Mouse (Mus musculus): Measurements from ENCODE around the gene 2410131K14Rik. TPM values are rescaled to one million over a fixed set of nuclear protein-coding genes. Genes with fewer than 3 reads are reported as not detected.
A peak's percentile ranks its signal among the peaks of the same experiment; 100 is the strongest.

Gene 2410131K14Rik
- total RNA-seq (2014; fragmentation: Nextera tagmentation), result 1.0 and 2.3 TPM in 2 replicates
- total RNA-seq (2017), result 1.5 and 1.6 TPM in 2 replicates

DNA sequence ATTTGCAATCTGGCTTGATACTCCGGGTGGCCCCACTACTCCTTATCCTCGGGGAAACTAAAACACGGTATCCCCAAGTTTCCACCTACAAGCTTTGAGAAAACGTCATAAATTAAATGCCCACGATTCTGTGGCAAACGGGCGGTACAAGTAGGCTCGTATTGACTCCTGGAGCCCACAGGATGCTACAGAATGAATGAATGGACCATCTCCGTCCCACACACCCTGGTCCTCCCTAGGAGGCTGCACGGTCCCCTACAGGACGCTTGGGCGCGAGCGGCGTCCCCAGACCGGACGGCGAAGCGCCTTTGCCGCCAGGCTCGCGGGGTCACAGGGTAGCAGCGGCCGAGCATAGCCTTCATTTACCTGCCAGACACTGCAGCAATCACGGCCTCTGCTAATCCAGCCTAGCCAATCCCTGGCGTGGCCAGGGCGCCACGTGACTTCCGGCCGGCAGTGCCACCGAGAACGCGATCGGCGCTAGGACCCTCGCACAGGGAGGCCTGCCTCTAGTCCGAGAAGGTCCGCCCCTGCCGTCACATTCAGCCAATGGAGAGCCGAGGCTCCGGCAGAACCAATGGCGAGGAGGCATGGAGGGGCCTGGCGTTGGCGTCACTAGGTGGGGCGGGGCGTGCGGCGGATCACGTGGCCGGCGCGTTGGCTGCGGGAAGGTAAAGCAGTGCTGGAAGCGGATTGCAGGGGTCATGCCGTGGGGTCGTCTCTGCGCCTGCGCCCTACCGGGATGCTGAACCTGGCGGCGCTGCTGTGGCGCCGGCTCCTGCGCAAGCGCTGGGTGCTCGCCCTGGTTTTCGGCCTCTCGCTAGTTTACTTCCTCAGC is at the start of gene 2410131K14Rik, which contains the start of gene Rnft2:
Gene 2410131K14Rik (plus strand): TSS at position 622 of the 838 bp plus-strand sequence.
Gene Rnft2 (minus strand): TSS at position 511 of the 838 bp plus-strand sequence.
- ATAC-seq (replicated peaks; ENCODE audit: poor library complexity, severe bottlenecking), result peak; percentile 99

DNA sequence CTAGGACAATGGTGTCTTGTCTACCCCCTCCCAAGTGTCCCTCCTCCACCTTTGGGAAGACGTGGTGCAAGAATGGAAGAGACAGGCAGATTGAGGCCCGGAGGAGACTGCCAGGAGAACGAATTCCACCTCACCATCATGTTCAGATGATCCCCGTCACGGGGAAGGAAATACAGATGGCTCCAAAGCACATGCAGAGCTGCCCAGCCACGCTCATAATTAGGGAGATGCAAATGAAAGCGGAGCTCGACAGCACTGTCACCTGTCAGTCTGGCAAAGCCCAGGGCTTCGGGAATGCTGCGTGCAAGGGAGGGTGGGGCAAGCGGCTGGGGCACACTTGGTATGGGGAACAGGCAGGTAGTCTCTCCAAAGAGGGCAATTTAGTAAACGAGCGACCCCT is 47.6 kb upstream of the 2410131K14Rik start:
- ATAC-seq (replicated peaks; ENCODE audit: poor library complexity, severe bottlenecking), result no peak

DNA sequence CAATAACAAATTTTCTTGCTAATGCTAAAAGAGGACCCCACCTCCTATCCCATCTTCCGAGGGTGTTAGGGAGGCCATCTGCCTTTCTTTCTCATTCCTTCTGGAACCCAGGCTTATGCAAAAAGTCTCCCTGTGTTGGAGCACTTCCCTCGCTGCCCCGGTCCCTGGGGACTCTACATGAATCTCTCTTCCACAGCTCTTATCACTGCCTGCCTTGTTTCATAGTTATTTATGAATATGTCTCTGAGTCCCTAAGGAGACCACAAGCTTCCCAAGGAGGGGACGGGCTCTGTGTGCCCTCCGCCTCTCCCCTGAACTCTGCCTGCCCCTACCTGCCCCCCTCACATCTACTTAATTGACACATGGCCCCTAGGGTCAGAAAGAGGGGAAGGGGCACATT is 45.4 kb upstream of the 2410131K14Rik start:
- no peak for ATAC-seq (replicated peaks; ENCODE audit: poor library complexity, severe bottlenecking)

DNA sequence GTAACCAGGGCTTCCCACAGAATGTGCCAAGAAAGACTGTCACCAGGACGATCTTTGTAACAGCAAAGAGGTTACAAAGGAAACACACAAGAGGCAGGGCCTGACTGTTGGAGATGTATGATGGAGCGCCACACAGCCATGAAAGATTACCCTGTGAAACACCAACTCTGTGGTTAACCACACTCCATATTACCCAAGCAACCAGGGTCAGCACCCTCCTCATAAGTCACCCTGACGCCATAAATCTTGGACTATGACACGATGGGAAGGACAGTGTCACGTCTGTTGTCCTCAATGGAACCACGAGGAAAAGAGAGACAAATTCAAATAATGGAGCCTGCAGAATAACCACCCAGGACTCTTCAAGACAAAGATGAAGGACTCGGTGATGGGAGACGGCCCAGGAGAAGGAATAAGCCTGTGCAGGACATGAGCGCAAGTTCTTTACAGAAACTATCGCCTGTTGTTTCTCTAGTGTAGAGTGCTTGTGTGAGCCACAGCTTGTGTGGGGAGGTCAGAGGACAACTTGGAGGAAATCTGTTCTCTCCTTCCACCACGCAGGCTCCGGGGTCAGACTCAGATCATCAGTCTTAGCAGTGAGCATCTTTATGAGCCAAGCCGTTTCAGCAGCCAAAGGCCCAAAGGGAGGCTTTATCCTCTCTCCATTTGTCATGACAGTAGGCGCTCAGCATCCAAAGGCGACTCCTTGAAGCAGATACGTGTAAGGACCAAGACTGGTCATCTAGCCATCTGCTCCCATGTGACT is 40.2 kb upstream of the 2410131K14Rik start:
- ATAC-seq (replicated peaks; ENCODE audit: poor library complexity, severe bottlenecking), result peak; percentile 89

DNA sequence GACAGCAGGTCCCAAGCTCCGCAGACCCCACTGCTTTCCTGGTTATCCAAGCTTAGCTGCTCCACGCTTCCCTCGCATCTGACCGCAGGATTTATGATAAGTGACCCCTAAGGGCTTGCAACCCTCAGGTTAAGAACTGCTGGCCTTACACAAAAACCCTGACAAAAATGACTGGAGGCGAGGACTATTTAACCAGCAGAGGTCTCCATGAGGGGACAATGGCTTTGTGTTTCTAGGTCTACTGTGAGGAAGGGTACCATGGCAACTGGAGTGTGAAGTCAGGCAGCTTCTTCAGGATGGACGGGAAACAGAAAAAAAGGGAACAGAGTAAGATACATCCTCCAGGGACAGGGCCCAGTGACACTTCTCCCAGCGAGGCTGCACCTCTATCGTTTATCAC is 39.2 kb upstream of the 2410131K14Rik start:
- ATAC-seq (replicated peaks; ENCODE audit: poor library complexity, severe bottlenecking), result no peak

DNA sequence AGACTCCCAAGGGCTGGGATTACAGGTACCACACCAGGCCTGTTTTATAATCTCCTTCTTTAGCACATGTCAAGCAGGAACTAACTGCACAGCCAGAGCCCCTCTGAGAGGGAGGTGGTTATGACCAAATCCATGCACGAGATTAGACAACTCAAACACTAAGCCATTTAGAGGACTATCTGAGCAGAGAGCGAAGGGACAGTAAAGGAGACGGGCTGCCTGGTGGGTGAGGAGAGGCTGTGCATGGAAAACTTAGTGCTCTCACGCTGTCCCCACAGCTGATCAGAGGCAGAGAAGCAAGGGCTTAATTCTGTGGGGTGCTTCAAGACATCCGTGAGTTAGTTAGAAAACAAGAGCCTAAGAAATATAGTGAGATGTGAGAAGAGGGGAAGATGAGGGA is 31.0 kb upstream of the 2410131K14Rik start:
- no peak for ATAC-seq (replicated peaks; ENCODE audit: poor library complexity, severe bottlenecking)

DNA sequence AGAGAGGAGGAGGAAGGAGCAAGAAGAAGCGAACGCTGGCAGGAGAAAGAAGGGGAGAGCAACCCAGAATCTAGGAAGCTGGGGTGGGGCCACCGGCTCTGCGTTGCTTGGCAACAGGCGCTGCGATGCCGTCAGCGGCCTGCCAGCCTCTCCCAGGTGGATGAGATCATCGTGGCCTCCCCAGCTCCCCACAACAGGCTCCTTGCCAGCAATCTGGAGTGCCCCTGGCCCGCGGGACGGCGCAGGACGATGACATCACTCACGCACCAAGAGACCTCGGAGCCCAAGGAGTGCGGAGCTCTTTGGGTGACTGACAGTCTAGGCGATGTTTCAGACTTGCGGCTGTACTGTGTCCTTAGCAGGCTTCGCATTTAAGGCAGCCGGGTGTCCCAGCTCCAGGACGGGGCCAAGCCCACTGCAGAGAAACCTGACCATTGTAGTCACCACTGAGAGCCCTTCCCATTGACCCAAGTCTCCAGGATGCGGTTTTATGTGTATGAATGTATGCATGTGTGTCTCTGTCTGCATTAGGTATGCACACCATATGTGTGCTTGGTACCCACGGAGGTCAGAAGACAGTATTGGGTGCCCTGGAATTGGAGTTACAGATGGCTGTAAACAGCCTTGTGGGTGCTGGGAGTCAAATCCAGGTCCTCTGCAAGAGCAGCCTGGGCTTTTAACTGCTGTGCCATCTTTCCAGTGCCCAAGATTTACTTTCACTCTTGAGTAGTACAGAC is 30.4 kb upstream of the 2410131K14Rik start:
- peak; percentile 25; the same call in 1 of the 2 replicates for ATAC-seq (replicated peaks; ENCODE audit: poor library complexity, severe bottlenecking)

DNA sequence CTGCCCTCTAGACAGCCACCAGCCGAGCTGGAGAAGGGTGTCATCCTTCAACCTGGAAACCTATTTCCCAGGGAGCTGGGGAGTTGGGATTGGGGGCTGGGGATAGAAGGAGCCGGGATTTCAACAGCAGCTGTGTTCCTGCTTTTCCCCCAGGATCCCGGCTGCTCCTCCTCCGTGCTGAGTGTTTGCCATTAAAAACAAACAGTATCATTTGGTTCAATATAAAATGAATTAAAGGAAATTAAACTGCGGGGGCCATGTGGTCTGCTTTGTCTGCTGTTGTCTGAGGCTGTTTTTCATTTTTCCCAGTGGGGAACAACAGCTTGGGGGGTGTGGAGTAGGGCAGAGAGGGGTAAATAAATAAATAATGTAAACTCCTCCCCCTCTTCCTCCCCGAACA is 27.6 kb upstream of the 2410131K14Rik start:
- no peak for ATAC-seq (replicated peaks; ENCODE audit: poor library complexity, severe bottlenecking)

DNA sequence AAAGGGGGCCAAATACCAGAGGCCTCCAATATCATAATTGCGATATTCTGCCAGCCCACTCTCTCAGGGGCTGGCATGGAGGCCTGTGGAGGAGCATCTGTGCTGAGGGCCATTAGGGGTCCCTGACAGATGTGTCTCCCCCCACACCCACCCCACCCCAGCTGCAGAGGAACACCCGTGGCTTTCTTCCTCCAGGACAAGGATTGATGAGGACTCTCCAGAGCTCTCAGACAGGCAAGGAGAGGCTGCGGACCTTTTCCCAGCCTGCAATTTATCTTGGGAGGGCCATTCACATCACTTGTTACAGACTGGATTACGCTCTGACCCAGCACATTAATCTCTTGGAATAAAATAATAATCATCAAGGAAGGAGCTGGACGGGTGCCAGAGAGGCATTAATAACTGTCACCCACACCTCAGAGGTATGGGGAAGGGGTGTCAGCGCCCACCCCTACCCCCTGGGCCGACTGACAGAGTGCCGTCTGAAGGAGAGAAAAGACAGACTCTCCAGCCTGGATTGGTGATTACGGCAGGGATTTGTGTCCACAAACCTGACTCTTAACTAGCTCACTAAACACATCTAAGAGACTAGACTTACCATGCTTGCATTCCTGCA is 21.8 kb upstream of the 2410131K14Rik start:
- no peak for ATAC-seq (replicated peaks; ENCODE audit: poor library complexity, severe bottlenecking)

DNA sequence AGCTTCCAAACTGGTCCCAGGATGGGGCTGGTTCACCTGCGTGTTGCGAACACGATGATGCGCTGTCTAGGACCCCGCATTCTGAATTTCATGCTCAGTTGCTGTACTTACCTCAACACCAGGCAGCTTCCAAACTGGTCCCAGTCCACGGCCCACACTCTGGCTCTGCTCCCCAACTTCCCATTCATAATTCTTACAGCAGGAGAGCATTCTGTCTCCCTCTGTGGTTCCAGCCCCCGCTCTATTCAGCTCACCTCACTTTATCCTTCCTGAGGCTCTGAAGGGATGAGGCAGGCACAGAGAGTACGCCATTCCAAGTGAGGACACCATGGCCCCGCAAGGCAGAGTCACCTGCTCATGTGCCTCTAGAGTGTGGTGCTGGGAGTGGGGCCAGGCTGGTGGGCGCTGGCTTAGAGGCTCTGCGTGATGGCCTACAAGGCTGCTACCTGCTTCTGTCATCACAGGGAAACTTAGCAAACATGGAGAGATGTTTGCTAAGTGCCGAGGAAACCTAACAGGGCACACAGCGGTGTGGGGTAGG is 14.9 kb upstream of the 2410131K14Rik start:
- ATAC-seq (replicated peaks; ENCODE audit: poor library complexity, severe bottlenecking), result no peak

DNA sequence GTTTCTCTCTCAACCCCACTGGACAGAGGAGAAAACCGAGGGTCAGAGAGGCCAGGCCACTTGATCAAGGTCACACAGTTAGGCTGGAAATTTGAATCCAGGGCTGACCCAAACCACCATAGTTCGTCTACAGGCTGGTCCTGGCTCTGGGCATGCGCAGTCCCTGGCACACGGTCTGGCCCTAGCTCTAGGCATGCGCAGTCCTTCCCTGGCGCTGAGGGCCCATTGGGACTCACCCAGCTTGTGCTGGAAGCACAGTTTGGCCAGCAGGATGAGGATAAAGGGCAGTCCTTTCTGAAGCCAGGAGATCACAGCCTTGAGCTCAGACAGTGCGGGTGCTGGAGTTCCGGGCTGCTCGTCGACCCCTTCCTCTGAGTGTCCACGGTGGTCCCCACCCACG is 8.1 kb upstream of the 2410131K14Rik start:
- ATAC-seq (replicated peaks; ENCODE audit: poor library complexity, severe bottlenecking), result no peak

DNA sequence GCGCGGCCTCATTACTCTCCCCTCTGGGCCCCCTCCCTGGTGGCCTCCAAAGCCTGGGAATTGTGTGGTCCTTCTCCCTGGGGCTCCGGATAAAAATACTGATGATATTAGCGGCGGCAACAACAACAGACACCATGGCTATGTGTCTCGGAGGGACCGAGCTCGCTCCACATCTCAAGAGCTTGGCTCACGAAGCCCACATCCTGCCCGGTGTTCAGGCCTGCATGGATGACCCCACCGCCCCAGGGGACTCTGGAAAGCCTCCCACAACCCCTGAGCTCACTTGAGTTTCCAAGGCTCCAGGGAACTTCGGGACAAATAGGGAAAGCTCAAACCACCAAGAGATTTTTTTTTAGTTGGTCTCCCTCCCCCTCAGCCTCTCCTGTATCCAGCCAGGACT is 5.4 kb upstream of the 2410131K14Rik start:
- ATAC-seq (replicated peaks; ENCODE audit: poor library complexity, severe bottlenecking), result no peak

DNA sequence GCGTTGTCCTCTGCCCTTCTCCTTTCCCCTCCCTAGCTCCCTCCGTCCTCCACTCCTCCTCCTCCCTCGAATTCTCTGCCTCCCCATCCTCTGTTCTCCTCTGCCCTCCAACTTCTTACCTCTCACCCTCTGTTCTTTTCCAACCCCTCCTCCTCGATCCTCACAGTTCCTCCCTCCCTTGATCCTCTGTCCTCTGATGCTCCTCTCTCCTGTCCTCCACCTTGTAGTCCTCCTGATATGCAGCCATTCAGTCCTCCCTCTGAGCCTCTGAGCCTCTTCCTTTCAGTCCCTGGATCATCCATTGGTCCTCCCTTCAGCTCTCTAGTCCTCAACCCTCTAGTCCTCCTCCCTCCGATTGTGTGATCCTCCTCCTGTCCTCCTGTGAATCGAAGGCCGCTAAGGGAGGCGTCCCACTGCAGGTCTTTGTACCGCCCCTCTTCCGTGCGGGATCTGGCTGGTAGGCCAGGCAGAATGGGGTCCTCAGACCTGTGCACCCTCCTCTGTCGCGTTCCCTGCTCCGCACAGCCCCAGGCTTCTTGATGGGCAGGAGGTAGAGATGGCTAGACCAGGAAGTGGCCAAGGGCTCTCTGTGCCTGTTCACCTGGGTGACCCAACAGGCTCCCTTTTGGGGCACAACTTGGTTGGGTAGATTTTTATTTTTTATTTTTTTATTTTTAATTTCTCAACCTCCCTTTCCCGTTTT is 730 bp downstream of the 2410131K14Rik start:
- ATAC-seq (replicated peaks; ENCODE audit: poor library complexity, severe bottlenecking), result no peak

DNA sequence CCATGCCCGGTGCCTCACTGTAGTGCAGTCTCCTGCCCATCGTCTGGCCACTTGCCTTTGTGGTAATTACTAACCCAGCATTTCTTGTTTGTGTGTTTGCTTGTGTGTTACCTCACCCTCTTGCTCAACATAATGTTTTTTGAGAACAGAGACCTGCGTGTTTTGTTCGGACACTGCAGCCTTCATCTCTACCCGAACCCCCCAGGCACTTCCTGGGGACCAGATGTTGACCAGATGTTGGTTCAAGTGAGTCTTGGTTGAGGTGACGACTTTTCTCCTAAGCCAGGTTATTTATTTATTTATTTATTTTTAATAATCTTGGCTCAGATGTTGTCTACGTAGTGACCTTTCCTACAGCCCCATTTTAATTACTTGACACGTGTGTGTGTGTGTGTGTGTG is 2.4 kb downstream of the 2410131K14Rik start:
- ATAC-seq (replicated peaks; ENCODE audit: poor library complexity, severe bottlenecking), result no peak

DNA sequence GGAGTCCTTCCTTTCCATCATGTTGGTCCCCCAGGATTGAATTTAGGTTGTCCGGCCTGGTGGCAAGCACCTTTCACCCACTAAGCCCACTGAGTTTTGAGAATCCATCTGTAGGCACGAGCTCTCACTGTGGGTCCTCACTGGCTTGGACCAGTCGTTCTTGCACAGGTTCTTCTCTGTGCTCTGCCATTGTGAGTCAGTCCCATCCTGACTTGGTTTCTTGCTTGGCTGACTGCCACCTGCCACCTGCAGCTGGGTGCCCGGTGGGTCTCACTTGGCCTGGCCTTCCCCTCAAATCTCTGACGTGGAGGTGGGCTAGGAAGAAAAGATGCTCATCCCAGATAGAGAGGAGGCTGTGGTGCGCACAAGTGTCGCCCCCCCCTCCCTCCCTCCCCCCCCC is 6.0 kb downstream of the 2410131K14Rik start:
- no peak for ATAC-seq (replicated peaks; ENCODE audit: poor library complexity, severe bottlenecking)

DNA sequence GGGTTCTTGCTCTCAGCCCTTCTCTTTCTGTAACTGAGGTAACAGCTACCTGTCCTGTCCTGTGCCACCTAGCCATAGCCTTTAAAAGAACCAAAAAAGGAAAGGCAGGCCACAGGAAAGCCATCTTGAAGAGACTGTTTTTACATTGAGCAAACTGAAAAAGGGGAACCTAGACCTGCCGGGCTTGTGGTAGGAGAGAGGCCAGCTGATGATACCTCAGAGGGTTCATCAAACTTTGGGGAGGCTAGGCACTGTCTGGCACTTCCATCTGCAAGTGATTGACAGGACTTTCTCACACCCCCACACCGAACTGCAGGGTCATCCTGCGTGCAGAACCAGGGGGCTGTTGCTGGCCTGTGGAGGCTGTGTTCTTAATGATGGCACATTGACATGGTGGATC is 8.5 kb downstream of the 2410131K14Rik start:
- ATAC-seq (replicated peaks; ENCODE audit: poor library complexity, severe bottlenecking), result peak; percentile 78

DNA sequence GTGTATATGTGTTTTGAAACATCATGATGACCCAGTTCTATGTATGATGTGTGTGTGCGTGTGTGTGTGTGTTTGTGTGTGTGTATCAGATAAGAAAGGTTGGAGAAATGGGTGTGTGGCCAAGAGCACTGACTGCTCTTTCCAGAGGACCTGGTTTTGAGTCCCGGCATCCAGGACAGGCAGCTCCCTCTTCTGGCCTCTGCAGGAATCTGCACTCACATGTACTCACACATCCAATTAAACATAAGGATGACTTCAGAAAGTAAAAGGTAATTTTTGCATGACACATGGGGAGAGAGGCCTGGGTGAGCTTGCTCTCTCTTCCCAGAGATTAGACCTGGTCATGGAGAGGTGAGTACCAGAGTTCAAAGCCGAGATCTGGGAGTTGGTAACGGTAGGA is 12.0 kb downstream of the 2410131K14Rik start:
- no peak for ATAC-seq (replicated peaks; ENCODE audit: poor library complexity, severe bottlenecking)

DNA sequence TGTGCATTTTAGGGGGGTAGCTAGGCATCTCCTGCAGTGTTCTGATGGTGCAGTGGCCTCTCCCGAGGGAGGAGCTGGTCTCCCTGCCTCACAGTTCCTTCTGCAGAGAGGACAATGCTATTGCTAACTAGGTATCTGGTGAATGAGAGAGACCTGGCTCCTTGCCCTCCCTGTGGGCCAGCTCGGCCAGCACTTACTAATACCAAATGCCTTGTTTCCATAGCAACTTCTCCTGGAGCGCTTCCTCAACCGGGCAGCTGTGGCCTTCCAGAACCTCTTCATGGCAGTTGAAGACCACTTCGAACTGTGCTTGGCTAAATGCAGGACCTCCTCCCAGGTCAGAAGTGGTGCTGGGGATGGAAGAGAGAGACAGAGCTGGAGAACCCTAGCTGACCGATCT is 14.1 kb downstream of the 2410131K14Rik start:
- ATAC-seq (replicated peaks; ENCODE audit: poor library complexity, severe bottlenecking), result peak; percentile 29; the same call in 1 of the 2 replicates

DNA sequence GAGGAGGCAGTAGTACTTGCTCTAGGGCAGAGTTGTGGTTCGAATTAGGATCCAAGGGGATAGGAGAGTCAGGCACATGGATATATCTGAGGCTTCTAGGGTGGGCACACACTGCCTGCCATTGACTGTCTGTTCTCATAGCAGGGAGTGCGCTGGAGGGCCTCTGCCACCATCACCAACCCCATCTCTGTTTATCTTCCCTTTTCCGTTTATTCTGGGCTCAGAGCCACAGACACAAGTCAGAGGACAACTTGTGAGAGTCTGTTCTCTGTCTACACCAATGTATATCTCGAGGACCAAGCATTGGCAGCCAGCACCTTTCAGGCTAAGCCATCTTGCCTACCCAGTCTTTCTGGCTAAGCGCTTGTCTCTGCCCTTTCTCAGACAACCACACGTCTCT is 14.6 kb downstream of the 2410131K14Rik start:
- peak; percentile 24 for ATAC-seq (replicated peaks; ENCODE audit: poor library complexity, severe bottlenecking)

All from granulocyte monocyte progenitor cell, adult 5-6 weeks (primary cell).